Mouse (Mus musculus) kidney, adult 2 months (tissue): Measurements from ENCODE around the gene Clta. TPM values are rescaled to one million over a fixed set of nuclear protein-coding genes. Genes with fewer than 3 reads are reported as not detected.

Experiments used
- DNase-seq: peaks from one replicate; pipeline ENCODE4 v3.0.0; 2021
- H3K27ac ChIP-seq: fragments of 200-500 bp; 2 replicates; pipeline ENCODE4 v1.5.1; 2012; ENCODE audit warnings: low read depth, low read length, control low read depth, inconsistent platforms; ENCODE audit not compliant: insufficient read depth
- H3K27me3 ChIP-seq: fragments of 200-500 bp; replicated peaks from 2 replicates; pipeline ENCODE4 v1.6.1; 2012; ENCODE audit warnings: mild to moderate bottlenecking, moderate library complexity, low read length, inconsistent platforms; ENCODE audit not compliant: control insufficient read depth, insufficient read depth
- H3K36me3 ChIP-seq: fragments of 200-500 bp; 2 replicates; pipeline ENCODE4 v1.6.1; 2012; ENCODE audit warnings: mild to moderate bottlenecking, moderate library complexity, low read length, inconsistent platforms; ENCODE audit not compliant: control insufficient read depth, insufficient read depth
- H3K4me1 ChIP-seq: fragments of 200-500 bp; 2 replicates; pipeline ENCODE4 v1.6.1; 2011; ENCODE audit warnings: low read length; ENCODE audit not compliant: control insufficient read depth, insufficient read depth
- H3K4me3 ChIP-seq: fragments of 200-500 bp; 2 replicates; pipeline ENCODE4 v1.5.1; 2011; ENCODE audit warnings: mild to moderate bottlenecking, low read depth, low read length, control low read depth; ENCODE audit not compliant: insufficient read depth
- CTCF ChIP-seq: fragments of 200-500 bp; conservative IDR thresholded peaks from 2 replicates; pipeline ENCODE4 v1.5.1; 2011; ENCODE audit warnings: low read depth, mild to moderate bottlenecking, control low read depth, low read length, moderate library complexity, mixed read lengths; ENCODE audit not compliant: insufficient read depth, insufficient read length
- POLR2A ChIP-seq: fragments of 200-500 bp; IDR thresholded peaks from one replicate; pipeline ENCODE4 v1.6.1; 2011; ENCODE audit warnings: low read depth, low read length, control low read depth
- WGBS: fragments of 180-500 bp; shearing (Covaris S2); methylation state at CpG from one replicate; pipeline ENCODE4 v1.1.7; 2018; 5-methylcytosine and 5-hydroxymethylcytosine counted together
- polyA plus RNA-seq: library from polyadenylated mRNA; depleted of rRNA; stranded (reverse); fragments of >200 nt; gene quantifications from 2 replicates; pipeline ENCODE4 v1.2.3, GENCODE M21; 2012

Clta gene
- polyA plus RNA-seq, 1 experiment: 261 TPM

- no peak for DNase-seq
- Histone ChIP-seq H3K4me1 (peaks cover 28% of the 10 kb centered on the region), H3K4me3 (peak overlapping the region; percentile 89), H3K27me3 (no peaks in the 10 kb centered on the region), H3K27ac (no peak overlapping the region), H3K36me3 (no peaks in the 10 kb centered on the region)
- no peak for TF ChIP-seq POLR2A
- no peak for TF ChIP-seq CTCF
- WGBS: 15% methylated on average over 11 of the region's 11 CpGs
Measured at GRCm38 (mm10) chr4:44013391-44014070, 9.3 kb downstream of the Clta start.

- no peak for TF ChIP-seq CTCF
- no peak for TF ChIP-seq POLR2A
- Histone ChIP-seq H3K4me1 (peaks cover 28% of the 10 kb centered on the region), H3K27ac (no peak overlapping the region), H3K4me3 (no peak overlapping the region), H3K36me3 (peaks cover 2% of the 10 kb centered on the region; the same call in 1 of the 2 replicates), H3K27me3 (no peaks in the 10 kb centered on the region)
- WGBS: 51% methylated on average over 4 of the region's 4 CpGs
- no peak for DNase-seq
Measured at GRCm38 (mm10) chr4:44016071-44016470, 11.8 kb downstream of the Clta start.

- peaks cover 2% of the 10 kb centered on the region; the same call in 1 of the 2 replicates for H3K36me3 ChIP-seq
- peaks cover 27% of the 10 kb centered on the region for H3K4me1 ChIP-seq
- TF ChIP-seq CTCF: no peak
- TF ChIP-seq POLR2A: no peak
- 52% methylated on average over 12 of the region's 12 CpGs for WGBS
- DNase-seq: peak; percentile 85
- H3K27ac ChIP-seq: no peak overlapping the region
- H3K27me3 ChIP-seq: no peaks in the 10 kb centered on the region
- H3K4me3 ChIP-seq: no peak overlapping the region
Measured at GRCm38 (mm10) chr4:44016791-44017190, 12.5 kb downstream of the Clta start.

DNA sequence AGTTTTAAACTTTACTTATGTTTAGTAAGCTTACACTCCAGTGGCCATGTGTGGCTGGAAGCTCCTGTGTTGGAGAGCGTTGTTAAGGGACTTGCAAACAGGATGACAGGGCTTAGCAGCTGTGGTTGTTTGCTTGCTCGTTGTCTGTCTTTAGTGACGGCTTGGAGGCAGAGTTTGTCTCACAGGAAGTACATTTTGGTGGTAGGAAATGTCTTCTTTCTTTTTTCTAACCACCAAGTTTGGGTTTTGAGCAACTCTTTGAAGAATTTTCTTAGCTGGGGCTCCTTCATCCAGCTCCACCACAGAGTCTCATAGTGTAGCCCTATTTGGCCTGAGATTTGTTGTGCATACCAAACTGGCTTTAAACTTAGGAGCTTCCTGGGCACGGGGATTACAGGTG lies 18.1 kb downstream of the Clta start:
- H3K36me3 ChIP-seq: peaks cover 9% of the 10 kb centered on the region

DNA sequence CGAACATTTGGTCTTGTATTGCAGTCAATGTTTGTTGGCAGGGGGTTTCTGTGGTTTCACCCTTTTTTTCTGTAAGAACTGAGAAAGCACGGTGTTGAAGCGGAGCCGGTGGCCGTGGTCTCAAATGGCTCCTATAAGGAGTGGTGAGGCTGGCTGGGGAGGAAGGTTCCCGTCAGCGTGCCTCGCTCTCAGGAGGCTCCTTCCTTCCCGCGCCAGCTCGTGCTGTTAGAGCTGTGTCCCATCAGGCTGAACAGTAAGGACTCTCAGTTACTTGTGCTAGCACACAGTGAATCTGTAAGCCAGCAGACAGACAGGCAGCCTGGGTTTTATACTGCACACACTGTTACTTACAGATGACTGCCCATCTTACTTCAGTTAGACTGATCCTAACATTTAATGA lies 18.5 kb downstream of the Clta start:
- TF ChIP-seq POLR2A (no peak), CTCF (no peak)
- WGBS: 87% methylated on average over 11 of the region's 11 CpGs
- H3K27ac ChIP-seq: no peak overlapping the region
- no peak overlapping the region for H3K4me3 ChIP-seq
- H3K4me1 ChIP-seq: no peaks in the 10 kb centered on the region
- DNase-seq: no peak
- no peaks in the 10 kb centered on the region for H3K27me3 ChIP-seq
- H3K36me3 ChIP-seq: peaks cover 9% of the 10 kb centered on the region

More for the DNA sequence above, 18.1 kb downstream of the Clta start:
- no peak overlapping the region for H3K4me3 ChIP-seq
- H3K27me3 ChIP-seq: no peaks in the 10 kb centered on the region
- TF ChIP-seq POLR2A: no peak
- TF ChIP-seq CTCF: no peak
- H3K4me1 ChIP-seq: no peaks in the 10 kb centered on the region; the same call in 1 of the 2 replicates
- no peak overlapping the region for H3K27ac ChIP-seq
- DNase-seq: no peak
- 71% methylated on average over 4 of the region's 4 CpGs for WGBS

DNA sequence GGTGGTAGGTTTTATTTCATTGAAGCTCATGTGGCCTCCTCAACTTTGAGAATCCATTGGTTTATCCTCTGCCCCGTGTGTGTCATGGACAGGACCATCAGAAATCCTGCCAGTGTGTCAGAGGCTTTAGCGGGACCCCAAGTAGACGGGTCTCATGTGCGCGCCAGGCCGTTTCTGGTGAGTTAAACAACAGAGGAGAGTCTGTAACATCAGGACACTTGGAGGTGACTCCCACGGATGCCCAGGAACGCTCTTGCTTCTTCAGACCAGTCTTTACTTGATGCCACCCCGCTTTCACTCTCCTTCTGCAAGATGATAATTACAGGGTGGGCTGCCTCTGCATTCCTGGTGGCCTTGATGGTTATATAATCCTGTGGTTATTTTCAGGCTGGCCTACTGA lies 19.4 kb downstream of the Clta start:
- no peak for DNase-seq
- no peak overlapping the region for H3K4me3 ChIP-seq
- WGBS: 82% methylated on average over 9 of the region's 9 CpGs
- H3K27ac ChIP-seq: no peak overlapping the region
- no peaks in the 10 kb centered on the region for H3K4me1 ChIP-seq
- TF ChIP-seq CTCF (no peak), POLR2A (no peak)
- H3K36me3 ChIP-seq: peaks cover 9% of the 10 kb centered on the region
- H3K27me3 ChIP-seq: no peaks in the 10 kb centered on the region

- no peak for DNase-seq
- no peak for TF ChIP-seq POLR2A
- no peak for TF ChIP-seq CTCF
- peaks cover 9% of the 10 kb centered on the region for H3K36me3 ChIP-seq
Measured at GRCm38 (mm10) chr4:44024241-44024640, 20.0 kb downstream of the Clta start.

More at GRCm38 (mm10) chr4:44024241-44024640, 20.0 kb downstream of the Clta start:
- no peak overlapping the region for H3K27ac ChIP-seq
- no peak overlapping the region for H3K4me3 ChIP-seq
- H3K27me3 ChIP-seq: no peaks in the 10 kb centered on the region
- H3K4me1 ChIP-seq: no peaks in the 10 kb centered on the region
- WGBS: 98% methylated on average over 6 of the region's 6 CpGs
